Mouse (Mus musculus) midbrain, embryonic 11.5 days (tissue): ENCODE measurements around the gene Wwp2. TPM values are rescaled to one million over a fixed set of nuclear protein-coding genes. Genes with fewer than 3 reads are reported as not detected.
A peak's percentile ranks its signal among the peaks of the same experiment; 100 is the strongest.

Experiments used
- ATAC-seq: fragments of 200-750 bp; cut with Nextera tagmentation; 2 replicates; pipeline ENCODE4 v1.8.0; 2017; ENCODE audit warnings: moderate TSS enrichment, moderate library complexity; ENCODE audit not compliant: low FRiP score
- DNase-seq: peaks from one replicate; pipeline ENCODE4 v3.0.0; 2015; ENCODE audit warnings: low spot score; ENCODE audit errors: missing footprints
- H3K27ac ChIP-seq: fragments of 300-500 bp; sonication (generic); 2 replicates; pipeline ENCODE4 v1.5.1; 2014; ENCODE audit warnings: low read depth, low read length
- H3K27me3 ChIP-seq: fragments of 300-500 bp; sonication (generic); 2 replicates; pipeline ENCODE4 v1.6.1; 2014; ENCODE audit warnings: mild to moderate bottlenecking, low read length, moderate library complexity, mixed read lengths; ENCODE audit not compliant: control insufficient read depth, insufficient read depth
- H3K36me3 ChIP-seq: fragments of 300-500 bp; sonication (generic); 2 replicates; pipeline ENCODE4 v1.6.1; 2014; ENCODE audit warnings: mild to moderate bottlenecking, low read length, moderate library complexity, mixed read lengths; ENCODE audit not compliant: control insufficient read depth, insufficient read depth
- H3K4me1 ChIP-seq: fragments of 300-500 bp; sonication (generic); 2 replicates; pipeline ENCODE4 v1.6.1; 2014; ENCODE audit warnings: low read length; ENCODE audit not compliant: control insufficient read depth, insufficient read depth
- H3K4me2 ChIP-seq: fragments of 300-500 bp; sonication (generic); 2 replicates; pipeline ENCODE4 v1.6.1; 2014; ENCODE audit warnings: mild to moderate bottlenecking, moderate library complexity
- H3K4me3 ChIP-seq: fragments of 300-500 bp; sonication (generic); 2 replicates; pipeline ENCODE4 v1.5.1; 2014; ENCODE audit warnings: low read depth, low read length
- H3K9ac ChIP-seq: fragments of 300-500 bp; sonication (generic); 2 replicates; pipeline ENCODE4 v1.6.1; 2014; ENCODE audit warnings: low read length
- H3K9me3 ChIP-seq: fragments of 300-500 bp; sonication (generic); 2 replicates; pipeline ENCODE4 v1.6.1; 2016; ENCODE audit warnings: low read length; ENCODE audit not compliant: control insufficient read depth
- WGBS: fragments of 180-500 bp; shearing (Covaris S2); extraction: QIAGEN DNeasy Blood & Tissue Kit; methylation state at CpG from one replicate; pipeline ENCODE4 v1.1.7; 2014; 5-methylcytosine and 5-hydroxymethylcytosine counted together
- polyA plus RNA-seq: library from polyadenylated mRNA; unstranded; fragments of >200 nt; fragmentation: Nextera tagmentation; extraction: Ambion mirVana; gene quantifications from 2 replicates; pipeline ENCODE4 v1.2.1, GENCODE M21; 2014

Wwp2 gene
- 53.1 and 56.4 TPM in 2 replicates for polyA plus RNA-seq

GRCm38 (mm10) chr8:107435962-107436831, at the start of gene Wwp2:
TSS of gene Wwp2 (plus strand) at chr8:107436365.
- WGBS: under 1% methylated on average over 66 of the region's 81 CpGs
- Histone ChIP-seq H3K9me3 (no peaks in the 10 kb centered on the region), H3K36me3 (no peaks in the 10 kb centered on the region), H3K9ac (peak within 1 kb of the TSS; percentile 82), H3K4me1 (peaks cover 11% of the 10 kb centered on the region), H3K27ac (peak within 1 kb of the TSS; percentile 66), H3K4me3 (peak within 1 kb of the TSS; percentile 95), H3K4me2 (peak within 1 kb of the TSS; percentile 81), H3K27me3 (no peaks in the 10 kb centered on the region)
- DNase-seq (peak; percentile 97), ATAC-seq (peak; percentile 91)

DNA sequence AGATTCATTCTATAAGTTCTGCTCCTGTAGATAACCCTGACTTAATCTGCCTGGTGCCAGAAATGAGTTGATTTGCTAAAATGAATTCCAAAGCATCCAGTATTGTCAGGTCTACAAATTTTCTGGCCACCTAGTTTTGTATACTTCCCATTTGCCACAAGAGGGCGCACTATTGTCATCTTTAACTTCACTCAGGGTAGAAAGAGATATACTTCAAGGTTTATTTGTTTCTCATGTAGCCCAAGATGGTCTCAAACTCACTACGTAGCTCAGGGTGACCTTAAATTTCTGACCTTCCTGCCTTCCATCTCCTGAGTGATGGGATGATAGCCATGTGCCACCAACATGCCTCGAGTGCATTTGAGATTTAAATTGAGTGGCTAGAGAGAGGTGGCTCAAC, 49.5 kb upstream of the Wwp2 start:
- Histone ChIP-seq H3K9me3 (no peaks in the 10 kb centered on the region), H3K36me3 (no peaks in the 10 kb centered on the region), H3K4me3 (no peak overlapping the region), H3K4me2 (no peak overlapping the region), H3K9ac (no peak overlapping the region), H3K4me1 (no peaks in the 10 kb centered on the region), H3K27ac (no peak overlapping the region), H3K27me3 (no peaks in the 10 kb centered on the region)
- no peak for ATAC-seq
- WGBS: 31% methylated on average over 3 of the region's 3 CpGs
- DNase-seq: peak; percentile 91

- no peaks in the 10 kb centered on the region for H3K27me3 ChIP-seq
- H3K27ac ChIP-seq: no peak overlapping the region
- no peaks in the 10 kb centered on the region for H3K4me1 ChIP-seq
- DNase-seq: peak; percentile 85
- no peak overlapping the region for H3K4me3 ChIP-seq
- 74% methylated on average over 5 of the region's 5 CpGs for WGBS
- no peak overlapping the region for H3K9ac ChIP-seq
- H3K9me3 ChIP-seq: no peaks in the 10 kb centered on the region
- ATAC-seq: no peak
- no peaks in the 10 kb centered on the region for H3K36me3 ChIP-seq
- H3K4me2 ChIP-seq: no peak overlapping the region
These were observed 48.3 kb upstream of the Wwp2 start for GRCm38 (mm10) chr8:107387861-107388260.

GRCm38 (mm10) chr8:107389557-107389956, 46.6 kb upstream of the Wwp2 start:
- ATAC-seq: no peak
- Histone ChIP-seq H3K27ac (no peak overlapping the region), H3K4me3 (no peak overlapping the region), H3K27me3 (no peaks in the 10 kb centered on the region), H3K9ac (no peak overlapping the region), H3K9me3 (no peaks in the 10 kb centered on the region), H3K4me2 (no peak overlapping the region), H3K4me1 (no peaks in the 10 kb centered on the region), H3K36me3 (no peaks in the 10 kb centered on the region)
- DNase-seq: peak; percentile 49
- WGBS: 91% methylated on average over 8 of the region's 8 CpGs

GRCm38 (mm10) chr8:107390476-107391135, 45.6 kb upstream of the Wwp2 start:
- Histone ChIP-seq H3K4me1 (no peaks in the 10 kb centered on the region), H3K4me2 (no peak overlapping the region), H3K9me3 (no peaks in the 10 kb centered on the region), H3K9ac (no peak overlapping the region), H3K27ac (no peak overlapping the region), H3K27me3 (no peaks in the 10 kb centered on the region), H3K4me3 (no peak overlapping the region), H3K36me3 (no peaks in the 10 kb centered on the region)
- peak; percentile 54 for DNase-seq
- WGBS: 92% methylated on average over 16 of the region's 16 CpGs
- ATAC-seq: no peak

- H3K27ac ChIP-seq: no peak overlapping the region
- H3K27me3 ChIP-seq: no peaks in the 10 kb centered on the region
- 65% methylated on average over 4 of the region's 4 CpGs for WGBS
- H3K9me3 ChIP-seq: no peaks in the 10 kb centered on the region
- ATAC-seq (no peak), DNase-seq (peak; percentile 60)
- no peak overlapping the region for H3K9ac ChIP-seq
- H3K4me3 ChIP-seq: no peak overlapping the region
- H3K4me1 ChIP-seq: no peaks in the 10 kb centered on the region
- H3K36me3 ChIP-seq: no peaks in the 10 kb centered on the region
- no peak overlapping the region for H3K4me2 ChIP-seq
These were observed 45.0 kb upstream of the Wwp2 start for GRCm38 (mm10) chr8:107391136-107391516.

DNA sequence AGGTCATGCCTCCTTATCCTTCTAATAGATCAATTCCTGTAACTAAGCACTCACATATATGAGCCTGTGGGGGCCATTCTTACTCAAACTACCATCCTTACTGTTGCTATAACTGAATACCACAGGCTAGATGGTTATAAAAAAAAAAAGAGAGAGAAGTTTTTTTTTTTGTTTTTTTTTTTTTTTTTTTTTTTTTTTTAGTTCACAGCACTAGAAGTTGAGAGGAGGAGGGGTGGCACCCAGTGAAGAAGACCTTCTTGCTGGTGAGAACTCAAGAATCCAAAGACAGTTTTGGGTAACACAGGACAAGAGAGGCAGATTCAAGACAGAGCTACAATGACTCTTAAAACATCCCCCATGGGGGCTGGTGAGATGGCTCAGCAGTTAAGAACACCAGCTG, 40.8 kb upstream of the Wwp2 start:
- no peaks in the 10 kb centered on the region for H3K9me3 ChIP-seq
- H3K4me2 ChIP-seq: no peak overlapping the region
- no peak overlapping the region for H3K4me3 ChIP-seq
- no peak overlapping the region for H3K27ac ChIP-seq
- no peaks in the 10 kb centered on the region for H3K36me3 ChIP-seq
- DNase-seq (no peak), ATAC-seq (no peak)
- no peak overlapping the region for H3K9ac ChIP-seq
- no peaks in the 10 kb centered on the region for H3K4me1 ChIP-seq
- H3K27me3 ChIP-seq: no peaks in the 10 kb centered on the region

DNA sequence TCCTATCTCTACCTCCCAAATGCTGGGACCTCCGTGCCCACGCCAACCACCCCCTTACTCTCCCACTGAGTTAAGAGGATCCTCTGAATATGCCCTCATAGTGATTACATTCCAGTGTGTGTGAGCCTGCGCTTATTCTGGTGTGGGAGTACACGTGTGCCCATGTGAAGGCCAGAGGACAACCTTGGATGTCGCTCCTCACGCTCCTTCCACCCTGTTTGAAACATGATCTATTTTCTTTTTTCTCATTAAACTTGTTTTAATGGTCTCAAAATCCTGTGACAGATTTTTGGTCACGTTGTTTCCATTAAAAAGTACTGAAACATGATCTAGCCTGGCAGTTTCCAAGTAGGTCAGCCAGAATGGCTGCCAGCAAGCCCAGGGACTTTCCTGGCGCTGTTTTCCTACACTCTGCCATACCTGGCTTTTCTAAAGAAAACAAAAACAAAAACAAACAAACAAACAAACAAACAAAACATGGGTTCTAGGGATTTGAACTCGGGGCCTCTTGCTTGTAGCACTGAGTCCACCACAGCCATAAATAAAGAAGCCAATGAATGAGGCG, 40.0 kb upstream of the Wwp2 start:
- WGBS: 91% methylated on average over 10 of the region's 10 CpGs

DNA sequence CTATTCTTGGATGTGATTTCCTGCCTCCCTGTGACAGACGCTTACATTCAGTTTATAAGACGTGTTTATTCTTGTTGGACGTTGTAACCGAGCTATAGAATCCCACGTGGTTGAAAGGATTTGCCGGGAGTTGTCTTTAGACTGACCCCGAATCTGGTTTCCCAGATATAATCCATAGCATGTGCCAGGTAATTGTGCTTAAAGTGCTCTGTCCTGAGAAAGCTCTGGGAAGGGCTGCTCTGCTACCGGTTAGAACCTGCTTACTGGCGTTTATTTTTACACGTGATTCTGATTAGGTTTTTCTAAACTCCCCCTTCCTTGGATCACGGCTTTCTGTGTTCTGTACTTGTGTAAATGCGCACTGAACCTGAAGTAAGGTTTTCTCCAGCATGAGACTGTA, 38.5 kb upstream of the Wwp2 start:
- peaks cover 3% of the 10 kb centered on the region; the same call in 1 of the 2 replicates for H3K4me1 ChIP-seq
- no peaks in the 10 kb centered on the region for H3K9me3 ChIP-seq
- 66% methylated on average over 12 of the region's 12 CpGs for WGBS
- no peak overlapping the region for H3K4me3 ChIP-seq
- no peak for ATAC-seq
- no peak overlapping the region for H3K27ac ChIP-seq
- no peaks in the 10 kb centered on the region for H3K27me3 ChIP-seq
- DNase-seq: peak; percentile 72
- H3K4me2 ChIP-seq: no peak overlapping the region
- H3K9ac ChIP-seq: no peak overlapping the region
- no peaks in the 10 kb centered on the region for H3K36me3 ChIP-seq

More for the DNA sequence above, 40.0 kb upstream of the Wwp2 start:
- Histone ChIP-seq H3K9ac (no peak overlapping the region), H3K9me3 (no peaks in the 10 kb centered on the region), H3K27me3 (no peaks in the 10 kb centered on the region), H3K4me2 (no peak overlapping the region), H3K4me3 (no peak overlapping the region), H3K27ac (no peak overlapping the region), H3K36me3 (no peaks in the 10 kb centered on the region), H3K4me1 (no peaks in the 10 kb centered on the region)
- DNase-seq (no peak), ATAC-seq (no peak)
